Mouse (Mus musculus) megakaryocyte, embryonic 14.5 days (primary cell): ENCODE data around the gene Nav3.

Source experiments
- FLI1 ChIP-seq: IDR thresholded peaks from 2 replicates; pipeline ENCODE4 v1.6.1; 2012; ENCODE audit warnings: low read length, inconsistent platforms, mixed read lengths
- GATA1 ChIP-seq: IDR thresholded peaks from 3 replicates; pipeline ENCODE4 v1.6.1; 2012; ENCODE audit warnings: mixed read lengths, low read length, inconsistent platforms, borderline replicate concordance

DNA sequence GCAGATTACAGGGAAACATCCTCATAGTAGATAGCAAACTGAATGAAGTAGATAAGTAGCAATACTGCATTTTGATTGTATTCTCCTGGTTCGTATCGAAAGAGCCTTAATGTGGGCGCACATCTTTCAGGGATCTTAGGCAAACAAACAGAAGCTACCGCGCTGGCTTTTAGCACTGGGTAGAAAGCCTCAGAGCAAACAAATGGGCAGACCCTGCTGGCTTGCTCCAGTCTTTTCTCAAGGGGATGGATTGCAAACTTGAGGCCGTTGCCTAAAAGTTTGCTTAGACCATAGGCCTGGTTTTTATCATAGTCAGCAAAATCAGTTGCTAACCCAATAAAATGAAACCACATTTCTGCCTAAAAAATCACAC is 549.6 kb downstream of the Nav3 start:
- TF ChIP-seq GATA1 (no peak), FLI1 (no peak)
